Comparison of ENCODE assay signal across 7 mouse cellular contexts in the genomic region with DNA sequence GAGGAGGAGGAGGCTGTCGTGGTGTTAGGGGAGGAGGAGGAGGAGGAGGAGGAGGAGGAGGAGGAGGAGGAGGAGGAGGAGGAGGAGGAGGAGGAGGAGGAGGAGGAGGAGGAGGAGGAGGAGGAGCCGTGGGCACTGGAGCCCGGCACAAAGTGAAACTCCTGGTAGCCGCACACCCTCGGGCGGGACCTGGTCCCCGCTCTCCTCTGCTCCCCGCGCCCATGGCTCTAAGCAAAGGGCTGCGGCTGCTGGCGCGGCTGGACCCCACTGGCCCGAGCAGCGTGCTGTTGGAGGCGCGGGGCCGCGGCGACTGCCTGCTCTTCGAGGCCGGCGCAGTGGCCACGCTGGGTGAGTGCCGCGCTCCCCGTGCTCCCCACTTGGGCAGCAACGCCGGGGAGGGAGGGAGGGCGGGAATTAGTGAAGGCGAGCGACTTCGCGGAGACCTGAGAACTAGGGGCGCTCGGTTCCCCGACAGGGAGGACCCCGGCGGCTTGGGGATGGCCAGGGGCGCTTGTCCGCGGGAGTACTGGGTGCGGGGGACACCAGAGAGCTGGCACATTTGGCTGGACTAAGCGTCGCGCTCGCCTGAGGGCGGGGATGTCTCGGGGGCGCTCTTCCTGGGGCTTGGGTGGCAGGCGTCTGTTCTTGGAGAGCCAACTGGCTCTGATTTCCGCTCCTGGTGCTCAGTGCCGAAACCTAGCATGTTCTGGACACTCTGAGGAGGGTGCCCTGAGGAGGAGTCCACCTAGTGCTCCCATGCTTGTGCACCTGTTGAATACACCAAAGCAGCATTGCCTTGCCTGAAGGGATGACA. TPM values are rescaled to one million over a fixed set of nuclear protein-coding genes. Genes with fewer than 3 reads are reported as not detected.
DNase-seq lines count a peak whose midpoint lies in the region; ATAC-seq and TF ChIP-seq lines count a peak whose summit lies in the region.

A gene (plus strand): TSS at position 51 of the 814 bp plus-strand sequence.

- peak within 1 kb of the TSS; percentile 89 for H3K27ac ChIP-seq in gastrocnemius, adult 2 months
- no peak within 1 kb of the TSS for H3K27ac ChIP-seq in hindbrain, embryonic 14.5 days

- TF ChIP-seq CTCF in gastrocnemius, adult 2 months (IDR thresholded peaks at IDR 0.05): no peak

- H3K4me3 ChIP-seq in gastrocnemius, adult 2 months: peak within 1 kb of the TSS; percentile 96
- peak within 1 kb of the TSS; percentile 48 for H3K4me3 ChIP-seq in hindbrain, embryonic 14.5 days (replicated peaks; ENCODE audit: low read length)

- H3K4me2 ChIP-seq in hindbrain, embryonic 14.5 days (replicated peaks): peak within 1 kb of the TSS; percentile 80

- under 1% methylated on average over 36 of the region's 52 CpGs for whole genome bisulfite sequencing in hindbrain, embryonic 14.5 days

- H3K4me1 ChIP-seq in hindbrain, embryonic 14.5 days (replicated peaks; ENCODE audit: control insufficient read depth, insufficient read depth, low read length): no peaks in the 10 kb centered on the region; the same call in 1 of the 2 replicates

- H3K27me3 ChIP-seq in hindbrain, embryonic 14.5 days (ENCODE audit: control insufficient read depth, insufficient read depth, low read length): peaks cover 25% of the 10 kb centered on the region

- no peaks in the 10 kb centered on the region for H3K36me3 ChIP-seq in hindbrain, embryonic 14.5 days (replicated peaks; ENCODE audit: control insufficient read depth, insufficient read depth)

- DNase-seq in R1 (ENCODE audit: low read depth, low spot score): peak; percentile 38
- peak; percentile 41 to 62 for DNase-seq in cerebellum, adult 18-20 months
- peak; percentile 82 for DNase-seq in gastrocnemius, adult 2 months
- peak; percentile 41 for DNase-seq in hindbrain, embryonic 14.5 days (ENCODE audit: low spot score)
- DNase-seq in left cerebral cortex, adult 8-10 months (ENCODE audit: low spot score in 2 of 2): no peak
- DNase-seq in lung, postnatal 4 days: peak; percentile 73 to 82
- DNase-seq in right cerebral cortex, postnatal 14 days: peak; percentile 42

- ATAC-seq in hindbrain, embryonic 14.5 days (ENCODE audit: low FRiP score): peak; percentile 69; the same call in 1 of the 2 replicates

- H3K9ac ChIP-seq in hindbrain, embryonic 14.5 days: peak within 1 kb of the TSS; percentile 57; the same call in 1 of the 2 replicates

- intact Hi-C loops in gastrocnemius, adult 2 months (cut with DNase I): loop anchor here (1.0 to 2.0 kb wide), 2 partner anchors 37 to 78 kb away; no protein-coding TSS in a partner anchor

- H3K9me3 ChIP-seq in hindbrain, embryonic 14.5 days (ENCODE audit: control insufficient read depth, low read length): no peaks in the 10 kb centered on the region

RNA-seq across cellular contexts. Expression of the gene that starts here (rescaled TPM):
- 10 to 100 TPM; 26.3 to 36.9 TPM for total RNA-seq in gastrocnemius, adult 2 months (2021)
- polyA plus RNA-seq in hindbrain, embryonic 14.5 days (2014; fragmentation: Nextera tagmentation; extraction: Ambion mirVana): 1.3 and 1.9 TPM in 2 replicates
- total RNA-seq in left cerebral cortex, adult 8-10 months (2022): 10 to 100 TPM; 71.7 to 93.5 (median 80.3) TPM

Comparison
In these comparisons a context has a peak if more than half of its experiments do, and no peak if none do; other contexts are left out.
1. DNase-seq: peak in R1 (single experiment), cerebellum, adult 18-20 months (2 of 2), gastrocnemius, adult 2 months (single experiment), hindbrain, embryonic 14.5 days (single experiment), lung, postnatal 4 days (2 of 2) and right cerebral cortex, postnatal 14 days (single experiment); none in left cerebral cortex, adult 8-10 months (0 of 2).